Mouse (Mus musculus): Measurements from ENCODE around the gene Shc1.

DNA sequence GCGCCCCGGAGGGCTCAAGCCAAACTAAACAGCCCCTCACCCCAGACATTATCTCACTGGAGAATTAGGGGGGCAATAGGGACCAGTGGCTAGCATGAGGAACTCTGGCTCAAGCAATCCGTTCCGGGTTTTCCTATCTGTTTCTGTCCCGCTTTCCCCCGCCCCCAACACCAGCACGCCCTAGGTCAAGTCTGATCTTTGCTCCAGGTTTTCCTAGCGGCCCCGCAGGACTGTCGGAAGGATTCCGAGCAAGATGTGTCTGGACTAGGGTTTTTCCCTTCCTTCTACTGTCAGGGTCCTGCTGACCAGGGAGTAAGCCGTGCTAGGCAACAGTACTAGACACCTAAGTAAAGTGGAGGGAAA, 23.4 kb upstream of the Shc1 start:
- TF ChIP-seq POLR2A (IDR thresholded peaks at IDR 0.05; ENCODE audit: low read depth, low read length) = peak; percentile 56; the same call in 1 of the 2 replicates
- TF ChIP-seq CTCF (IDR thresholded peaks at IDR 0.05; ENCODE audit: extremely low read depth, insufficient read length, insufficient replicate concordance, low read depth, low read length) = no peak

All from small intestine, adult 2 months (tissue).